Mouse (Mus musculus): ENCODE data around the gene Gabbr2.

The Gabbr2 gene

GRCm38 (mm10) chr4:46988824-46989223 lies 2.8 kb downstream of the Gabbr2 start:
- DNase-seq (ENCODE audit: low spot score) = no peak

GRCm38 (mm10) chr4:46988257-46988656 lies 3.4 kb downstream of the Gabbr2 start:
- DNase-seq (ENCODE audit: low spot score) = no peak

- no peak for DNase-seq (ENCODE audit: low spot score)
Observed at GRCm38 (mm10) chr4:46987809-46988208, 3.9 kb downstream of the Gabbr2 start.

GRCm38 (mm10) chr4:46986054-46986453 lies 5.6 kb downstream of the Gabbr2 start:
- no peak for DNase-seq (ENCODE audit: low spot score)

GRCm38 (mm10) chr4:46982912-46983311 lies 8.8 kb downstream of the Gabbr2 start:
- no peak for DNase-seq (ENCODE audit: low spot score)

DNA sequence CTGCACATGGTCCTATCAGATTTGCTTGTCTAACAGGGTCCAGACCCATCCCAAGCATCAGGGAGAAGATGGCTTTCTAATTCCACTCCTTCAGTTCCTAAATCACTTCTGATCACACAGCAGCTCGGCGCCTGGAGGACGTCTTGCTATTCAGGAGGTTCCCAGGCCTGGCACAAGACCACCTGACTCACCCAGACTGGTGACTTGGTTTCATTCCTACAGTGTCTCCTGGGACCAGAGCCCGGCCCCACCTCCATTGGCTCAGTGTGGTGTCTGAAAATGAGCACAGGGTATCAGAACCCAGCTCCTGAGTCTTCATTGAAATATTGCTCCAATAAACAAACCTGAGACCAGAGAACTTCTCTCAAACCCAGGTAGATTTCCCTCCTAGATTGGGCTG lies 9.6 kb downstream of the Gabbr2 start:
- DNase-seq (ENCODE audit: low spot score) = no peak

DNA sequence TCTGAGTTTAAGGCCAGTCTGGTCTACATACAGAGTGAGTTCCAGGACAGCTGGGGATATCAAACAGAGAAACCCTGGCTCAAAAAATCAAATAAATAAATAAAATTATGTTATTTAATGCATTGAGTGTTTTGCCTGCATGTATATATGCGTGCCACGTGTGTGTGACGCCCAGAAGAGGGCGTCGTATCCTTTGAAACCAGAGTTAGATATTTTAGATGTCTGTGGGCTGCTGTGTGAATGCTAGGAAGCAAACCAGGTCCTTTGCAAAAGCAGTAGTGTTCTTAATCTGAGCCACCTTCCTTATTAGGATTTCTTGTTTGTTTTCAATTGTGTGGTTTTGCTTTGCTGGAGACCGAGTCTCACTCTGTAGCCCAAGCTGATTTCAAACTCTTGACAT lies 13.3 kb downstream of the Gabbr2 start:
- no peak for DNase-seq (ENCODE audit: low spot score)

GRCm38 (mm10) chr4:46977161-46977560 lies 14.5 kb downstream of the Gabbr2 start:
- DNase-seq (ENCODE audit: low spot score) = no peak

DNA sequence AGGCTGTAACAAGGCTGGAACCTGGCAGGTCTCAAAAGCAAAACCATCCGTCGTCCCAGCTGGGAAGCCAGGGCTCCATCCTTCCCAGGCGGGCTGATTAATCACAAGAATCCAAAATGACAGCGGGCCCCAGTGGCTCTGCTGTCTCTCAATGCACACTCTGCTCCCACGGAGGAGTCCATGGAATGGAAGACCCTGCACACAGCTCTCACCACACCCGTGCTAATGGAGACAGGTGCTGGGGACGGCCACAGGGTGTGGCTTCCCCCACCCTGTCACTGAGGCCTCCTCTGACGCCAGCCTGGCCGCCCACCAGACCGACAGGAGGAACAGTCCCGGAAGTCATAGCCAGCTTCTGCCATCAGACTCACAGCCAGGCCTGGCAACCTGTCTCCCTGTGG lies 15.0 kb downstream of the Gabbr2 start:
- no peak for DNase-seq (ENCODE audit: low spot score)

DNA sequence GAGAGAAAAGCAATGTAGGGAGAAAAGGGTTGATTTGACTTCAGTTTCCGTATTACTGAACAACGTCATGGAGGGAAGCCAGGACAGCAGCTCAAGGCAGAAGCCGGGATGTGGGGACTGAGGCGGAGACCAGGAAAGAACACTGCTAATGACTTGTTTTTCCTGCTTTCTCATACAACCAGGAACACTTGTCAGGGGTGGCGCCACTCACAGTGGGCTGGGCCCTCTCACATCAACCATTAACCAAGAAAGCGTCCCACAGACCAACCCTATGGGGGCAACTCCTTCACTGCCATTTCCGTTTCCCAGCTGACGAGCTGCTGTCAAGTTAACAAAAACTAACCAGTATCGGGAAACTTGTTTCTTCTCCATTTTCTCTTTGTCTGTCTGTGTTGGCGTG lies 18.4 kb downstream of the Gabbr2 start:
- no peak for DNase-seq (ENCODE audit: low spot score)

- DNase-seq (ENCODE audit: low spot score) = no peak
Observed at GRCm38 (mm10) chr4:46967981-46968380, 23.7 kb downstream of the Gabbr2 start.

DNA sequence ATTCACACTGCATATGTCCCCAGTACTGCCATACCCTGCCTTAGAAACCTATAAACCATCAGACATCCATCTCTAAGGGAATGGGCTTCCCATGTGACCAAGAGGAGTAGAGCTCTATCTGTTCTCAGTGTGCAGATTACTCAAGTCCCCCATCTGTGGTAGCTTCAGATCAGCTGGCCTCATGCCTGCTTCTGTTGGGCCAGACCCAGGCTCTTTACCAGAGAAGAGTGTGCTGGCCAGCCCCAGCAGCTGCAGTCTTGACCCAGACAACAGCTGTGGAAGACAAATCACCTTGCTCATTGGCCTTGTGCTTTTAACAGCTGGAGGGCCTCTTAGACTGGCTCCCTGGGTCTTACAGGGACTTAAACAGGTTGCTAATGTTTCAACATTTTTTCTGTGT lies 25.1 kb downstream of the Gabbr2 start:
- DNase-seq (ENCODE audit: low spot score) = no peak

DNA sequence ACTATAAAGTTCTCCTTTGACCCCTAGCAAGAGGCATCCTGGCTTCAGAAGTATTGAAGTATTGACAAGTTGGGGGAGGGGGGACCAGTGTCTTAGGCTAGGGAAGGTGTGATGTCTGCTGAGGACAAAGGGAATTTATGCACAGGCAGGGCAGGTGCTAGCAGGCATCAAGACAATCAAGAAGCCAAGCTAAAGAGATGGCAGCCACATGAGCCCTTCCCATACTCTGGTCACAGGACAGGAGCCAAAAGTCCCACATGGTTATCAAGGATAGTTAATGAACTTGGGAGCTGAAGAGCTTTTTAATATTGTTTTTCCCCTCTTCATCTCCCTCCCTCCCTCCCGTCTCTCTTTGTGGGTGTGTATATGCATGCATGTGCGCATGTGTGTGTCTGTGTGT lies 30.3 kb downstream of the Gabbr2 start:
- no peak for DNase-seq (ENCODE audit: low spot score)

DNA sequence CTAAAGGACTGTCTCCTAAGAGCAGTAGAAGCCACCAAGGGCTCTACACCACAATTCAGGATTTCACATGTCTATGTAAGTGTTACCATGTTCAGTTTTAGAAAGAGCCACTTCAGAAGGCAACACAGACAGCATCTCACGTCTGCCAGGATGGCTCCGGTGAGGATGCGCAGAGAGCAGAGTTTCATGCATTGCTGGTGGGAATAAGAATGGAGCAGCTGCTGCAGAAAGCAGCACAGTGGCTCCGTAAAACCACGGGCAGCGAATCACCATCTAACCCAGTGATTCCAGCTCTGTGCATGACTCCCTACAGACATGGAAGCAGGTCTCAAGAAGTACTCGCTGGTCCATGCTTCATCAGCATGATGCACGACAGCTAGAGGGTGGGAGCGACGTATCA lies 31.5 kb downstream of the Gabbr2 start:
- DNase-seq (ENCODE audit: low spot score) = no peak

DNA sequence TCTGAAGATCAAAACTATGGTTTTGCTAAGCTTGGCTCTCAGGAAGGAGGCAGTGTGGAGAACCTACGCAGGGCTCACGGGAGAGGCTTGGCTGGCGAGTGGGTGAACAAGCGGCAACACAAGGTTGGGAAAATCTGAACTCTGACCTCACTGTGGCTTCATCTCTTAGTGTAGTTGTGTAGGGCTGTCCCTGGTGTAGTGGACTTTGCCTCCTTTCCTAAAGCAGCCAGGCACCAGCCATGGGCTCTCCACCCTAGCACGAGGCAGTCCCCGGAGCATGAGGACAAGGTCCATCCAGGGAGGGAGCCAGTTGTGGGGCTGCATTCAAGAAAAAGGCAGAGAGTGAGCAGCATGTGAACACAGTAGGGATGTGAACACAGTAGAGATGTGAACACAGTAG lies 31.9 kb downstream of the Gabbr2 start:
- no peak for DNase-seq (ENCODE audit: low spot score)

- no peak for DNase-seq (ENCODE audit: low spot score)
Observed at GRCm38 (mm10) chr4:46957955-46958354, 33.7 kb downstream of the Gabbr2 start.

- no peak for DNase-seq (ENCODE audit: low spot score)
Observed at GRCm38 (mm10) chr4:46956966-46957365, 34.7 kb downstream of the Gabbr2 start.

DNA sequence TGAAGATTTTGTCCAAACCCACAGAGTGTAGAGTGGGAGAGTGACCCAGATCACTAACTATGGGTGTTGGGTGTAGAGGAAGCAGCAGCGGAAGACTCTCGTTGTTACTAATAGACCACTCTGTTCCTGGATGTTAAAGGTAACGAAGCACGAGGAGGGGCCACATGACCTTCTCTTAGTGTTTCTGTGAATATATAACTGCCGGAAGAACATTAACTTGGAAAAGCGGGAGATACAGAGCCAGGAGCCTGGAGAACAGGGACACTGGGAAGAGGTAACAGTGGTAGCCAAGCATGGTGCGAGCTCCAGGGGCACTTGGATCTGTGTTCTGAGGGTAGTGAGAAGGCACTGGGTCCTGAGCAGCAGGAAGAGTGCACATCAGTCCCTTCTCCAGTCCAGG lies 38.7 kb downstream of the Gabbr2 start:
- no peak for DNase-seq (ENCODE audit: low spot score)

DNA sequence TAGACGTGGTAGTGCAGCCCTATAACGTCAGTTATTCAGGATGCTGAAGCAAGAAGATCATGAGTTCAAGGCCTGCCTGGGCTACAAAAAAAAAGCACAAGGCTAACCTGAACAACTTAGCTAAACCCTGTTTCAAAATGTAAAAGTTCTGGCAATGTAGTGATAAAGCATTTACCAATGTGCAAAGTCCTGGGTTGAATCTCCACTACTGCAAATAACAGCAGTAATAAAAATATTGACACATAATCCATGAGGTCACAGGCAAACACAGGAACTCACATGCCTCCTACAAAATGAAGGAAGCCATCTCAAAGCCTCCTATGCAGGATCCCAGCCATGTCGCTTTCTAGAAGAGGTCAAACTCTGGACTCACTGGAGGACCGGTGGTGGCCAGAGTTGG lies 39.1 kb downstream of the Gabbr2 start:
- DNase-seq (ENCODE audit: low spot score) = no peak

- no peak for DNase-seq (ENCODE audit: low spot score)
Observed at GRCm38 (mm10) chr4:46934291-46934690, 57.4 kb downstream of the Gabbr2 start.

DNA sequence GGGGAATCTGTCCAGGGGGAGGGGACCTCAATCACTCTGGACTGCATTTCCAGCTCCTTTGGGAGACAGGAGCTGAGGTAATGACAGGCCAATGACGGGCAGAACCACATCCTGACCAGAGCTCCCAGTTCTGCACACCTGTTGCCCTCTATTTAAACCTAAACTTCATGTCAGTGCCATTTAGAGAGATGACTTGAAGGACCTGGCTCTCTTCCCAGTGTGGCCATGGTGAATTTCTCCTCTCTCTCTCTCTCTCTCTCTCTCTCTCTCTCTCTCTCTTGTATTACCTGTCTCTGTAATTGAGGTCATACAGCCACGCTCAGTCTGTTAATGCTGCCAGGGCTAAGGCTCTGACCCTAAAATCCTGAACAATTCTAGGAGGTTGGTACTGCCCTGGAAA lies 58.1 kb downstream of the Gabbr2 start:
- DNase-seq (ENCODE audit: low spot score) = no peak

DNA sequence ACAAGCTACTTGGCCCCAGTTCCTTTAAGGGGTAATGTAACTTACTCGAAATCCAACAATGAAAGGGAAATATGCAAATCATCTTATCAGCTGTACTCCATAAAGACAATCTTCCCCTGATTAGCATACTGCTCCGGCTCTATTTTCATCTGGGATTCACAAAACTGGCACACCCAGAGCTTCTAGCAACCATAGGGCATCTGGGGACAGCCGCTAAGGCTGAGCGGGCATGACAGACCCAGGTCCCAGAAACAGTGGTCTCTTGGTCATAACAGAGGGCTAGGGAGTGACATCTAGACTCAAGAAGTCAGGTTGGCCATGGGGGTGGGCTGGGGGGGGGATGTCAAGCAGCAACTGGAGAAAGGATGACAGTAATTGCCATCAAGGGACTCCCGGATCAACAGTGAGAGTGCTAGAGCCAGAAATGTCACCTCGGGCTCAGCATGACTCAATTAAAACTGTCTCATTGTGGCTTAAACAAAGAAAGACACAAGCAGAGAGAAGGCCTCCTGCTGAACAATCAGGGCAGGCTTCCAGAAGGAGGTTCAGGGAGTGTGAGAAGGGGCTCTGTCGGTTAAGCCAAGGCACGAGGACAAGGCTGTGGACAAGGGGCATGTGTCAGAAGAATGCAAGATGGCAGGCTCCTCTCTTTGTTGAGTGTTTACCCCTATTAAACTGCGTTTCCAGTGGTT lies 59.8 kb downstream of the Gabbr2 start:
- no peak for DNase-seq (ENCODE audit: low spot score)

DNA sequence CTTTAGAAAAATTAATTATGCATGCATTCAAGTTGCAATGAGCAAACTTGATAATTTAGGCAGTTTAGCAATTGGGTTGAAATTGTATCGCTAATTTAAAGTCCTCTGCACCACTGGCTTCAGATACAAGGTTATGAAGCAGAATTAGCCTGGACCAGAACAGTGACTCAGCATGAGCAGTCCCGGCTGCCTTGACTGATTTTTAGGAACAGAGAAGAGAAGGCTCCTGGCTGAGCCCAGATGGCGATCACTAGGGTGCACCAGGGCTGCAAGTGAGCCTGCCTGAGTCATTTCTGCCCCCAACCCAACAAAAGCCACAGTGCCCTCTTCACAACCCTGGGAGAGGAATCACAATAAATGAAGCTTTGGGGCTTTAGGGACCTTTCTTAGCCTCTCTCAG lies 63.6 kb downstream of the Gabbr2 start:
- no peak for DNase-seq (ENCODE audit: low spot score)

GRCm38 (mm10) chr4:46919144-46919543 lies 72.5 kb downstream of the Gabbr2 start:
- DNase-seq (ENCODE audit: low spot score) = no peak

DNA sequence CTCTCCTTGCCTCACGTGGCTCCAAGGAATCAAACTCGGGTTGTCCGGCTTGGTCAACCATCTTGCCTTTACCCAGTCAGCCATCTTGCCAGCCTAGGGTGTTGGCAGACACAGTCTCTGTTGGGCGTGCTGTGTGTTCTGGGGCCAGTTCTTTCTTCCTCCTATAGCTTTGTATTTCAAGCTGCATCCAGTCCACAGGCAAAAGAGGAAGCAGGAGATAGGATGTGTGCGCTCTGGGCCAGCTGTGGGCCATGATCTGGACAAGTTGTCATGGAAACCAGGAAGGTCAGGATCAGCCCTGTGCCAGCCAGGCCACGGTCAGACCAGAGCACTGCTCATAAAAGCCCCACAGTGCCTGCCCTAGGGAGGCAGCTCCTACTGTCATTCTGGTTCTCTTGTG lies 74.9 kb downstream of the Gabbr2 start:
- DNase-seq (ENCODE audit: low spot score) = no peak

Data from adipocyte (in vitro differentiated cells).